Mouse (Mus musculus): ENCODE results near the gene Larp4.

DNA sequence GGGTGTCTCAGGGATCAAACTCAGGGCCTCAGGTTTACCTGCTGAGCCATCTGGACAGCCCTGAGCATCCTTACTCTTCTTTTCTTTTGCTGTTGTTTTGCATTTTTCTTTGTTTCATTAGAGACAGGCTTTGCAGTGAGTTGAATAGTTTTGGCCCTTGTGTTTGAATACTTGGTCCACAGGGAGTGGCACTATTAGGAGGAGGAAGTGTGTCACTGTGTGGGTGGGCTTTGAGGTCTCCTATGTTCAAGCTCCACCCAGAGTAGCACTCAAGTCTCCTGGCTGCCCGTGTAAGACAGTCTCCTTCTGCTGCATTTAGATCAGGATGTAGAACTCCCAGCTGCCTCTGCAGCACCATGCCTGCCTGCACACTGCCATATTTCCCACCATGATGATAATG, 35.4 kb upstream of the Larp4 start:
- TF ChIP-seq CTCF (IDR thresholded peaks at IDR 0.05; ENCODE audit: borderline replicate concordance, insufficient read depth, low read depth, low read length) (no peak), POLR2A (IDR thresholded peaks at IDR 0.05; ENCODE audit: borderline replicate concordance, insufficient read depth, low read length) (no peak)
